Mouse (Mus musculus): ENCODE measurements around the gene Pik3c2b. TPM values are rescaled to one million over a fixed set of nuclear protein-coding genes. Genes with fewer than 3 reads are reported as not detected.

Pik3c2b gene
- polyA plus RNA-seq, 2 experiments, result 0.48 to 0.76 TPM

DNA sequence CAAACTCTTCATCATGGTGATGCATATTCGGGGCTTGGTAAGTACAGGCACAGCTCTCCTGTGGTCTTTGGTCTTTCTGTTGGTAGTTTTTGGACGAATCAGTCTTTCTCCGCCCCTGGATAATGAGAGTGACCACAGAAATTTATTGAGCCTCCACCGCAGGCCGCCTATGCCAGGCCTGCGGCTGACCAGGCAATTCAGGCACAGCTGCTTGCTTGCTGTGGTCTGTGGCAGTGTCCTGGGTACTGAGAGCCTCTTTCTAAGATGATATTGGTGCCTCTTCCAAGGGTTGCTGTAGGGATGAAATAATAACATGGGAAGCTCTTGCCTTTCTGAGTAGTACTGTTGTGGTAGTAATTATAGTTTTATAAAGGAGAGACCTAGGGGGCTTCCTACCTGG, 58.4 kb downstream of the Pik3c2b start:
- H3K27ac ChIP-seq, result no peak overlapping the region
- TF ChIP-seq EP300 (IDR thresholded peaks at IDR 0.05; ENCODE audit: low read depth), result no peak
- TF ChIP-seq CTCF (IDR thresholded peaks at IDR 0.05; ENCODE audit: low read depth), result no peak
- no peaks in the 10 kb centered on the region for H3K27me3 ChIP-seq (ENCODE audit: control insufficient read depth, insufficient read depth, low read length)
- H3K4me3 ChIP-seq (ENCODE audit: insufficient read depth in 1 of 2, low read depth in 2 of 2, low read length in 2 of 2), result no peak overlapping the region
- DNase-seq (ENCODE audit: low read depth in 3 of 3, low spot score in 3 of 3), result no peak
- WGBS (ENCODE audit: insufficient replicate concordance), result 77% methylated on average over 6 of the region's 6 CpGs
- 0 out of 4 replicates have a peak, but pooled peaks cover 0 to 3% of the 10 kb centered on the region in 2 experiments for H3K4me1 ChIP-seq (replicated peaks; ENCODE audit: control insufficient read depth in 2 of 2, insufficient read depth in 2 of 2, low read length in 1 of 2)
- H3K9ac ChIP-seq (replicated peaks), result no peak overlapping the region
- H3K36me3 ChIP-seq (replicated peaks; ENCODE audit: control insufficient read depth, insufficient read depth, low read depth), result no peaks in the 10 kb centered on the region
- H3K4me2 ChIP-seq (ENCODE audit: low read depth), result no peak overlapping the region
- ATAC-seq (ENCODE audit: insufficient read depth), result no peak
- no peaks in the 10 kb centered on the region for H3K9me3 ChIP-seq (ENCODE audit: control insufficient read depth, low read length)

DNA sequence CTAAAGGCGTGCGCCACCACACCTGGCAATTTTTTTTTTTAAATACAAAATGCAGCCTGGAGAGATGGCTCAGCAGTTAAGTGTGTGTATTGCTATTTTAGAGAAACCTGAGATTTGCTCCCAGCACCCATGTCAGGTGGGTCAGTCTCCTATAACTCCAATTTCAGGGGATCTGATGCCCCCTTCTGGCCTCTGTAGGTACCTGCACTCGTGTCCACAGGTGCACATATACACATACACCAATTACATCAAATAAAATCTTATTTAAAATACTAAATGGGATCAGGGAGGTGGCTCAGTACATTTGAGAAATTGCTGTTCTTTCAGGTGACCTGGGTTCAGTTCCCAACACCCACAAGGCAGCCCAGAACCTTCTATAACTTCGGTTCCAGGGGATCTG, 70.6 kb downstream of the Pik3c2b start:
- peaks cover 18 to 27% of the 10 kb centered on the region in 2 experiments for H3K4me1 ChIP-seq (replicated peaks; ENCODE audit: control insufficient read depth in 2 of 2, insufficient read depth in 2 of 2, low read length in 1 of 2)
- no peak for DNase-seq (ENCODE audit: low read depth in 3 of 3, low spot score in 3 of 3)
- ATAC-seq (ENCODE audit: insufficient read depth), result no peak
- H3K9me3 ChIP-seq (ENCODE audit: control insufficient read depth, low read length), result no peaks in the 10 kb centered on the region
- no peaks in the 10 kb centered on the region for H3K27me3 ChIP-seq (ENCODE audit: control insufficient read depth, insufficient read depth, low read length)
- no peak overlapping the region for H3K27ac ChIP-seq
- no peak for TF ChIP-seq EP300 (IDR thresholded peaks at IDR 0.05; ENCODE audit: low read depth)
- 0 out of 2 replicates have a peak, but pooled peaks have one; percentile 20 for TF ChIP-seq CTCF (IDR thresholded peaks at IDR 0.05; ENCODE audit: low read depth)
- no peak overlapping the region for H3K4me2 ChIP-seq (ENCODE audit: low read depth)
- H3K4me3 ChIP-seq (ENCODE audit: insufficient read depth in 1 of 2, low read depth in 2 of 2, low read length in 2 of 2), result no peak overlapping the region
- H3K36me3 ChIP-seq (replicated peaks; ENCODE audit: control insufficient read depth, insufficient read depth, low read depth), result no peaks in the 10 kb centered on the region
- H3K9ac ChIP-seq (replicated peaks), result no peak overlapping the region
- 68% methylated on average over 4 of the region's 4 CpGs for WGBS (ENCODE audit: insufficient replicate concordance)

DNA sequence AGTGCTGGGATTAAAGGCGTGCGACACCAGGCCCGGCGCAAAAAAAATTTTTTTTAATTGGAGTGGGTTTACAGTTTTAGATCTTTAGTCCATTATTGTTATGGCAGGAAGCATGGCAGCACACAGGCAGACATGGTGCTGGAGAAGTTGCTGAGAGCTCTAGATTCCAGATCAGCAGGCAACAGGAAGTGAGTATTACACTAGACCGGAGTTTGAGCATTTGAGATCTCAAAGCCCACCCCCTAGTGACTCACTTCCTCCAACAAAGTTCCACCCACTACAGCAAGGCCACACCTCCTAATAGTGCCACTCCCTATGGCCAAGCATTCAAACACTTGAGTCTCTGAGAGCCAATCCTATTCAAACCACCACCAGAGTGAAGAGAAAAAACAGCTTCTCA, 72.7 kb downstream of the Pik3c2b start:
- Histone ChIP-seq H3K4me2 (ENCODE audit: low read depth) (peak overlapping the region; percentile 39), H3K27ac (peak overlapping the region; percentile 72), H3K4me3 (ENCODE audit: insufficient read depth in 1 of 2, low read depth in 2 of 2, low read length in 2 of 2) (no peak overlapping the region), H3K9ac (replicated peaks) (no peak overlapping the region), H3K9me3 (ENCODE audit: control insufficient read depth, low read length) (no peaks in the 10 kb centered on the region), H3K4me1 (replicated peaks; ENCODE audit: control insufficient read depth in 2 of 2, insufficient read depth in 2 of 2, low read length in 1 of 2) (peaks cover 18 to 33% of the 10 kb centered on the region in 2 experiments), H3K36me3 (replicated peaks; ENCODE audit: control insufficient read depth, insufficient read depth, low read depth) (no peaks in the 10 kb centered on the region), H3K27me3 (ENCODE audit: control insufficient read depth, insufficient read depth, low read length) (no peaks in the 10 kb centered on the region)
- WGBS (ENCODE audit: insufficient replicate concordance), result 78% methylated on average over 5 of the region's 5 CpGs
- ATAC-seq (ENCODE audit: insufficient read depth) (peak; percentile 70; the same call in 1 of the 2 replicates), DNase-seq (ENCODE audit: low read depth in 3 of 3, low spot score in 3 of 3) (peak in 2 of 3 experiments; percentile 54 to 61)
- TF ChIP-seq EP300 (IDR thresholded peaks at IDR 0.05; ENCODE audit: low read depth) (no peak), CTCF (IDR thresholded peaks at IDR 0.05; ENCODE audit: low read depth) (no peak)

DNA sequence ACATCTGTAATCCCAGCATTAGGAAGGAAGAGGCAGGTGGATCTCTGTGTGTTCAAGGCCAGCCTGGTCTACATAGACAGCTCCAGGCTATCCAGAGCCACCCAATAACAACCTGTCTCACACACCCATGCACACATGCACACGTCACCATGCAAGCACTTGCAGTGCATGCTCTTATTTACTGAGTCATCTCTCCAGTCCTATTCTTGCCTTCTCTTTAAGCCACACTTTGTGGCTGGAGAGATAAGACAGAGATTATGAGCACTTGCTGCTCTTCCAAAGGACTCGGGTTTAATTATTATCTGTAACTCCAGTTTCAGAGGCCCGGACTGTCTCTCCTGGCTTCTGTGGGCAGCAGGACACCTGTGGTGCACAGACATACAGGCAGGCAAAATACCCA, 73.4 kb downstream of the Pik3c2b start:
- Histone ChIP-seq H3K27ac (peak overlapping the region; percentile 72), H3K4me1 (replicated peaks; ENCODE audit: control insufficient read depth in 2 of 2, insufficient read depth in 2 of 2, low read length in 1 of 2) (peaks cover 18 to 34% of the 10 kb centered on the region in 2 experiments), H3K27me3 (ENCODE audit: control insufficient read depth, insufficient read depth, low read length) (no peaks in the 10 kb centered on the region), H3K9me3 (ENCODE audit: control insufficient read depth, low read length) (no peaks in the 10 kb centered on the region), H3K4me2 (ENCODE audit: low read depth) (peak overlapping the region; percentile 39), H3K4me3 (ENCODE audit: insufficient read depth in 1 of 2, low read depth in 2 of 2, low read length in 2 of 2) (no peak overlapping the region), H3K36me3 (replicated peaks; ENCODE audit: control insufficient read depth, insufficient read depth, low read depth) (no peaks in the 10 kb centered on the region), H3K9ac (replicated peaks) (no peak overlapping the region; the same call in 1 of the 2 replicates)
- TF ChIP-seq CTCF (IDR thresholded peaks at IDR 0.05; ENCODE audit: low read depth) (no peak), EP300 (IDR thresholded peaks at IDR 0.05; ENCODE audit: low read depth) (peak; percentile 60; the same call in 1 of the 2 replicates)
- DNase-seq (ENCODE audit: low read depth in 3 of 3, low spot score in 3 of 3) (peak; percentile 63 to 66 (median 65)), ATAC-seq (ENCODE audit: insufficient read depth) (peak; percentile 94)
- whole genome bisulfite sequencing (ENCODE audit: insufficient replicate concordance), result 11% methylated on average over 3 of the region's 3 CpGs

DNA sequence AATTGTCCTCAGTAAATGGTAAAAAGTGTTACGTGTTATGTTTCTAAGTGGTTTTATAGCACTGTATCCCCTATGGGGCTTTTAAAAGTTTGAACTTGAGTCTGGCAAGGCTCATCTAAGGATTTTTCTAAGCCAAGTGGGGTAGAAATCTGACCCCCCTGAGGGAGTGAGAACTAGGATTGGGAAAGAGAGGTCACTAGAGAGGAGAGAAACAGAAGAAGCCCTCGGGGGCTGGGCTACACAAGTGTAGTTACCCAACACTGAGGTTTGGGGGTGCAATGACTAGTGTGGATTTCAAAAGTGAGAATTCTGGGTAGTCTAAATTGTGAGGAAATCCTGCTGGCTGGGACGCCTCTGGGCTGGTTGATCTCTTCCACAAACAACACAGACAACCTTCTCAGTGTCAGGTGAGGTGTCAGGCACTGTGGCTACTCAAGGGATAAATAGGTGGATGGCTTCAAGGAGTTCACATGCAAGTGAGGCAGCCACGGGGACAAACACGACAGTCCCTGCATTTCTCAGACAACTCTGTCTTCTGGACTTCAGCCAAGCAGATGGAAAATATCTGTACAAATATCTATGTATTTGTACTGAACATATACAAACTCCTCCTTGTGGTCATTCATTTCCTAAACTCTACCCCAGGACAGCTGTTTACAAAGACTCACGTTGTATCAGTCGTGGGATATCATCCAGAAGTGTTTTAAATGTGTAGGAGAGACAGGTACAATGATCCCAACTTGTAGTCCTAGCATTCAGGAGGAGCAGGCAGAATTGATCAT, 74.7 kb downstream of the Pik3c2b start:
- Histone ChIP-seq H3K4me2 (ENCODE audit: low read depth) (no peak overlapping the region), H3K27ac (no peak overlapping the region), H3K4me3 (ENCODE audit: insufficient read depth in 1 of 2, low read depth in 2 of 2, low read length in 2 of 2) (no peak overlapping the region), H3K4me1 (replicated peaks; ENCODE audit: control insufficient read depth in 2 of 2, insufficient read depth in 2 of 2, low read length in 1 of 2) (peaks cover 18 to 35% of the 10 kb centered on the region in 2 experiments), H3K9ac (replicated peaks) (no peak overlapping the region), H3K27me3 (ENCODE audit: control insufficient read depth, insufficient read depth, low read length) (no peaks in the 10 kb centered on the region), H3K9me3 (ENCODE audit: control insufficient read depth, low read length) (no peaks in the 10 kb centered on the region), H3K36me3 (replicated peaks; ENCODE audit: control insufficient read depth, insufficient read depth, low read depth) (no peaks in the 10 kb centered on the region)
- DNase-seq (ENCODE audit: low read depth in 3 of 3, low spot score in 3 of 3) (no peak), ATAC-seq (ENCODE audit: insufficient read depth) (no peak)
- 45% methylated on average over 7 of the region's 7 CpGs for WGBS (ENCODE audit: insufficient replicate concordance)
- TF ChIP-seq CTCF (IDR thresholded peaks at IDR 0.05; ENCODE audit: low read depth) (no peak), EP300 (IDR thresholded peaks at IDR 0.05; ENCODE audit: low read depth) (no peak)
